Mouse (Mus musculus): ENCODE measurements around the gene Gm49318. TPM values are rescaled to one million over a fixed set of nuclear protein-coding genes. Genes with fewer than 3 reads are reported as not detected.
A peak's percentile ranks its signal among the peaks of the same experiment; 100 is the strongest.

Gm49318 gene
- polyA plus RNA-seq, 1 experiment from 2014 or later: not detected

- H3K4me2 ChIP-seq: peak within 1 kb of the TSS; percentile 20; the same call in 1 of the 2 replicates
- H3K9me3 ChIP-seq (ENCODE audit: control insufficient read depth, low read length): no peaks in the 10 kb centered on the region
- peaks cover 36% of the 10 kb centered on the region for H3K27me3 ChIP-seq (replicated peaks; ENCODE audit: control insufficient read depth, insufficient read depth, low read length)
- H3K4me3 ChIP-seq (ENCODE audit: low read depth, low read length): no peak within 1 kb of the TSS; the same call in 1 of the 2 replicates
- no peaks in the 10 kb centered on the region for H3K36me3 ChIP-seq (ENCODE audit: control insufficient read depth, insufficient read depth, low read length)
- H3K27ac ChIP-seq (ENCODE audit: low read depth, low read length): no peak within 1 kb of the TSS
- ATAC-seq (replicated peaks; ENCODE audit: low FRiP score): no peak
- H3K4me1 ChIP-seq (replicated peaks; ENCODE audit: control insufficient read depth, insufficient read depth, low read length): peaks cover 5% of the 10 kb centered on the region; the same call in 1 of the 2 replicates
- no peak within 1 kb of the TSS; the same call in 1 of the 2 replicates for H3K9ac ChIP-seq (ENCODE audit: low read depth, low read length)
- DNase-seq (ENCODE audit: low spot score): no peak
- 10% methylated on average over 14 of the region's 14 CpGs for WGBS
Observed at GRCm38 (mm10) chr9:22098993-22099696, 28.1 kb upstream of the Gm49318 start, which contains the start of gene Cnn1. Gene Cnn1, plus strand, starts transcription at chr9:22099216.

DNA sequence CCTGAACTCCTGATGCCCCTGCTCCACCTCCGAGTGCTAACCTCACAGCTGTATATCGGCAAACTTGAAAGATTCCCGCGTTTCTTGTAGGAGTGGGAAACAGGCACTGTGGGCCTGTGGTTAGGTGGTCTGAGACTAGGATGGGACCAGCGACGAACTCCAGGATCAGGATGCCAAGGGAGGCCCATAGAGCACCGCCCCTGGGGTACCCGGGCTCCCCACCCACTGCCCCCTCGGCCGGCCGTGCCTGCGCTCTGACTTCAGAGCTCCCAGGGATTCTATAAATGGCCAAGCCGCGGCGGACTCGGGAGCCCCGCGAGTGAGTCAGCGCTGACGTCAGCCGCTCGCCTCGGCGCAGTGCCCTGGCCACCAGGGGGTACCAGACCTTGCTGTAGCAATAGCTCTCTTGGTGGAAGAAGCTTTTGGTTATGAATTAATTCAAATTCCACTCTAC lies 24.8 kb upstream of the Gm49318 start:
- Histone ChIP-seq H3K9ac (ENCODE audit: low read depth, low read length) (peak overlapping the region; percentile 73), H3K27me3 (replicated peaks; ENCODE audit: control insufficient read depth, insufficient read depth, low read length) (peaks cover 29% of the 10 kb centered on the region), H3K4me1 (replicated peaks; ENCODE audit: control insufficient read depth, insufficient read depth, low read length) (peaks cover 5% of the 10 kb centered on the region; the same call in 1 of the 2 replicates), H3K4me2 (peak overlapping the region; percentile 85), H3K27ac (ENCODE audit: low read depth, low read length) (no peak overlapping the region), H3K36me3 (ENCODE audit: control insufficient read depth, insufficient read depth, low read length) (no peaks in the 10 kb centered on the region), H3K4me3 (ENCODE audit: low read depth, low read length) (peak overlapping the region; percentile 43), H3K9me3 (ENCODE audit: control insufficient read depth, low read length) (no peaks in the 10 kb centered on the region)
- DNase-seq (ENCODE audit: low spot score): peak; percentile 85
- 1% methylated on average over 24 of the region's 24 CpGs for WGBS
- ATAC-seq (replicated peaks; ENCODE audit: low FRiP score): peak; percentile 84

DNA sequence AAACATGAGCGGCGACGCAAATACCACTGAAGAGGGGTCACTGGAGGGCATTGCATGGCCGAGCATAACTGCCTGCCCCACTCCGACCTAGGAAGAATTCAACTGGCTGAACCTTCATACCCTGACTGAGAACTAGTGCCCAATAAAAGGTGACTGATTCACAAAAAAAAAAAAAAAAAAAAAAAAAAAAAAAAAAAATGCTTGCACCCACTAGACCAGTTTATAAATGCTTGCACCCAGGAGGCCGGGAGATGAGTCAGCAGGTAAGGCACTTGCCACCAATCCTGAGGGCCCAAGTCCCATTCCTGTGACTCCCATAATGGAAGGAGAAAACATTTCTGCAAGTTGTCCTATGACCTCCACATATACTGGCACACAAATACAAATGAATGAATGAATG lies 21.7 kb upstream of the Gm49318 start:
- H3K4me2 ChIP-seq: no peak overlapping the region
- no peaks in the 10 kb centered on the region; the same call in 1 of the 2 replicates for H3K27me3 ChIP-seq (replicated peaks; ENCODE audit: control insufficient read depth, insufficient read depth, low read length)
- no peak overlapping the region for H3K27ac ChIP-seq (ENCODE audit: low read depth, low read length)
- H3K9me3 ChIP-seq (ENCODE audit: control insufficient read depth, low read length): no peaks in the 10 kb centered on the region
- DNase-seq (ENCODE audit: low spot score) (no peak), ATAC-seq (replicated peaks; ENCODE audit: low FRiP score) (no peak)
- no peaks in the 10 kb centered on the region for H3K4me1 ChIP-seq (replicated peaks; ENCODE audit: control insufficient read depth, insufficient read depth, low read length)
- no peaks in the 10 kb centered on the region for H3K36me3 ChIP-seq (ENCODE audit: control insufficient read depth, insufficient read depth, low read length)
- no peak overlapping the region for H3K9ac ChIP-seq (ENCODE audit: low read depth, low read length)
- 80% methylated on average over 6 of the region's 6 CpGs for WGBS
- H3K4me3 ChIP-seq (ENCODE audit: low read depth, low read length): no peak overlapping the region

DNA sequence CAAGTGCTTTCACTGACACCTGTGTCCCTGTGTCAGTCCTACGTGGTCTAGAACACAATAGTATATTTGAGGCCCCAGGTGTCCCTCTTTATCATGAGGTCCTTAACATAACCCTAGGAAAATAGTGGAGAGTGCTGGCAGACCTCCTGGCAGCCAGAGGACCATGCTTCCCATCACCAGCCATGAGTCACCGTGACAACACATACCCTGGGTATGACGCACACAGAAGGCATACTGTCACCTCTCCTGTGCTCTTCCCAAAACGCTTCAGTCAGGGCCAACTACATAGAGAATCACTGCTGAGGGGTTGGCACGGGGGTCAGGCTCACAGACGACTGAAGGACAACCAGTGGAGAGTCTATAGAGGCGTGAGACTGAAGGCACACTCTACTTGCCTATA lies 18.9 kb upstream of the Gm49318 start:
- Histone ChIP-seq H3K9me3 (ENCODE audit: control insufficient read depth, low read length) (no peaks in the 10 kb centered on the region), H3K36me3 (ENCODE audit: control insufficient read depth, insufficient read depth, low read length) (no peaks in the 10 kb centered on the region), H3K4me3 (ENCODE audit: low read depth, low read length) (no peak overlapping the region), H3K4me2 (no peak overlapping the region), H3K9ac (ENCODE audit: low read depth, low read length) (no peak overlapping the region), H3K4me1 (replicated peaks; ENCODE audit: control insufficient read depth, insufficient read depth, low read length) (no peaks in the 10 kb centered on the region), H3K27ac (ENCODE audit: low read depth, low read length) (no peak overlapping the region), H3K27me3 (replicated peaks; ENCODE audit: control insufficient read depth, insufficient read depth, low read length) (no peaks in the 10 kb centered on the region; the same call in 1 of the 2 replicates)
- 83% methylated on average over 7 of the region's 7 CpGs for WGBS
- DNase-seq (ENCODE audit: low spot score) (no peak), ATAC-seq (replicated peaks; ENCODE audit: low FRiP score) (no peak)

GRCm38 (mm10) chr9:22089281-22089680 lies 18.2 kb upstream of the Gm49318 start:
- 94% methylated on average over 7 of the region's 7 CpGs for WGBS
- no peak overlapping the region for H3K27ac ChIP-seq (ENCODE audit: low read depth, low read length)
- no peak for ATAC-seq (replicated peaks; ENCODE audit: low FRiP score)
- H3K9ac ChIP-seq (ENCODE audit: low read depth, low read length): no peak overlapping the region
- H3K4me2 ChIP-seq: no peak overlapping the region
- H3K4me1 ChIP-seq (replicated peaks; ENCODE audit: control insufficient read depth, insufficient read depth, low read length): peaks cover 3% of the 10 kb centered on the region; the same call in 1 of the 2 replicates
- no peak overlapping the region for H3K4me3 ChIP-seq (ENCODE audit: low read depth, low read length)
- no peaks in the 10 kb centered on the region; the same call in 1 of the 2 replicates for H3K27me3 ChIP-seq (replicated peaks; ENCODE audit: control insufficient read depth, insufficient read depth, low read length)
- DNase-seq (ENCODE audit: low spot score): no peak
- H3K36me3 ChIP-seq (ENCODE audit: control insufficient read depth, insufficient read depth, low read length): no peaks in the 10 kb centered on the region
- no peaks in the 10 kb centered on the region for H3K9me3 ChIP-seq (ENCODE audit: control insufficient read depth, low read length)

DNA sequence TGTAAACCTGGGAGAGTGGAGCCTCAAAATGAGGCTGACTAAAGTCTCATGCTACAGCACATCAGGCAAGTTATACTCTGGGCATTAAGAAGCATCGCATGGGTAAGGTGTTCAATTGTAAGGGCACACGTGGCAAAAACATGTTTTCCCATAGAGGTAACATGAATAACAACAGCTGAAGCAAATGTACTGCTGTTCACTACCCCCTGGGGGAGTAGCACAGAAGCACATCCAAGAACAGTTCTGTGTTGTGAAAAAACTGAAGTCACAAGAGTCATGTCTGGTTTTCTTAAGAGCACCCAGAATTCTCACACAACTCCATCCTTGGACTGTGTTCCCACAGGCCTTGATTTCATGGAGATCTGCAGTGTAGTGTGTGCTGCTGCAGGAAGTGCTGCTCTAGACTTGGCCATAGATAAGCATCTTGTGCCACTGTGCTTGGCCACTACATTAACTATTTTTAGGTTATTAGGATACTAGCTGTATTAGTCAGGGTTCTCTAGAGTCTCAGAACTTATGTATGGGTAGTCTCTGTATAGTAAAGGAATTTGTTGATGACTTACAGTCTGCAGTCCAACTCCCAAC lies 16.1 kb upstream of the Gm49318 start:
- Histone ChIP-seq H3K36me3 (ENCODE audit: control insufficient read depth, insufficient read depth, low read length) (no peaks in the 10 kb centered on the region), H3K27ac (ENCODE audit: low read depth, low read length) (no peak overlapping the region), H3K9ac (ENCODE audit: low read depth, low read length) (no peak overlapping the region), H3K27me3 (replicated peaks; ENCODE audit: control insufficient read depth, insufficient read depth, low read length) (no peaks in the 10 kb centered on the region), H3K9me3 (ENCODE audit: control insufficient read depth, low read length) (no peaks in the 10 kb centered on the region), H3K4me1 (replicated peaks; ENCODE audit: control insufficient read depth, insufficient read depth, low read length) (peaks cover 3% of the 10 kb centered on the region; the same call in 1 of the 2 replicates), H3K4me3 (ENCODE audit: low read depth, low read length) (no peak overlapping the region), H3K4me2 (no peak overlapping the region)
- ATAC-seq (replicated peaks; ENCODE audit: low FRiP score): no peak
- DNase-seq (ENCODE audit: low spot score): no peak
- 84% methylated on average over 2 of the region's 2 CpGs for WGBS

GRCm38 (mm10) chr9:22086012-22086411 lies 15.0 kb upstream of the Gm49318 start:
- H3K27ac ChIP-seq (ENCODE audit: low read depth, low read length): peak overlapping the region; percentile 47; the same call in 1 of the 2 replicates

DNA sequence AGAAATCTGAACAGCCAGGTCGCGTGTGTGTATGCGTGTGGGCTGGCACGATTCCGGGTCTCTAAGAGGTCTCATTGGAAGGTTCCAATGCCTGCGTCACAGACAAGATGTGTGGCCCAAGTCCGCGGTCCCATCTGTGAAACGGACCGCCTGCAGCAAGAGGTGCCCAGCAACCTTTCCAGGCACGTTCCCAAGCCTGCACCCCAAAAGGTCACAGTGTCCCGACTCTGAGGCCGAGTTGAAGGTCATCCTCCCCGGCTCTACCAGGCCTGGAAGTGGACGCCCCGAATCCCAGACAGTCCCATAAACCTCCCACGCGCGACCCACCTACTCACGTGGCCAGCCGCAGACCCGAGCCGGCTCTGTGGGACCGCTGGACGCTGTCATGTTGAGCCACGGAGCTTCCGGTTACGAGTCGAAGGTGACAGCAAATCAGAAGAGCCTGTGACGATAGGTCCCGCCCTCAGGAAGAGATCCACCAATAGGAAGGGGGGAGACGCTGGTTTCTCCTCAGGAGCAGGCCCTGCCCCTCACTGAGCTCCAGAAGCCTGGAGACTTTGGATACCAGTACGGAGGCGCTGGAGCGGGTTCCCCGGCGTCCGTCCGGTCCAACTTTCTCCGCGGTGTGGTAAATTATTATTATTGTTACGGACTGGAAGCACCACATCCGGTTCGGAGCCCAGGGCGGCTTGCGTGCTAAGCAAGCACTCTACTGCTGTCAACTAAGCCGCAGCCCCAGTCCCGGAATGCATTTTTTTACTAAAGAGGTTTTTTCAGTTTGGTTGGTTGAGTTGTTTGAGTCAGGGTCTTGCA lies 14.2 kb upstream of the Gm49318 start, which contains the start of gene Ecsit:
TSS of gene Ecsit (minus strand) at position 417 of the 813 bp plus-strand sequence.
- Histone ChIP-seq H3K9me3 (ENCODE audit: control insufficient read depth, low read length) (no peaks in the 10 kb centered on the region), H3K4me1 (replicated peaks; ENCODE audit: control insufficient read depth, insufficient read depth, low read length) (peaks cover 3% of the 10 kb centered on the region; the same call in 1 of the 2 replicates), H3K4me3 (ENCODE audit: low read depth, low read length) (peak within 1 kb of the TSS; percentile 83), H3K27ac (ENCODE audit: low read depth, low read length) (peak within 1 kb of the TSS; percentile 47), H3K9ac (ENCODE audit: low read depth, low read length) (peak within 1 kb of the TSS; percentile 77), H3K36me3 (ENCODE audit: control insufficient read depth, insufficient read depth, low read length) (no peaks in the 10 kb centered on the region; the same call in 1 of the 2 replicates), H3K4me2 (peak within 1 kb of the TSS; percentile 88), H3K27me3 (replicated peaks; ENCODE audit: control insufficient read depth, insufficient read depth, low read length) (no peaks in the 10 kb centered on the region)
- ATAC-seq (replicated peaks; ENCODE audit: low FRiP score) (peak; percentile 99), DNase-seq (ENCODE audit: low spot score) (peak; percentile 85)
- WGBS: under 1% methylated on average over 48 of the region's 48 CpGs

More at GRCm38 (mm10) chr9:22086012-22086411, 15.0 kb upstream of the Gm49318 start:
- peak overlapping the region; percentile 88 for H3K4me2 ChIP-seq
- H3K4me3 ChIP-seq (ENCODE audit: low read depth, low read length): peak overlapping the region; percentile 83
- H3K9me3 ChIP-seq (ENCODE audit: control insufficient read depth, low read length): no peaks in the 10 kb centered on the region
- H3K27me3 ChIP-seq (replicated peaks; ENCODE audit: control insufficient read depth, insufficient read depth, low read length): no peaks in the 10 kb centered on the region
- no peaks in the 10 kb centered on the region for H3K36me3 ChIP-seq (ENCODE audit: control insufficient read depth, insufficient read depth, low read length)
- 86% methylated on average over 6 of the region's 6 CpGs for WGBS
- H3K9ac ChIP-seq (ENCODE audit: low read depth, low read length): peak overlapping the region; percentile 77
- peaks cover 3% of the 10 kb centered on the region; the same call in 1 of the 2 replicates for H3K4me1 ChIP-seq (replicated peaks; ENCODE audit: control insufficient read depth, insufficient read depth, low read length)
- DNase-seq (ENCODE audit: low spot score): no peak
- ATAC-seq (replicated peaks; ENCODE audit: low FRiP score): no peak
